Mouse (Mus musculus) lung, adult 2 months (tissue): ENCODE data around the gene Cmss1. TPM values are rescaled to one million over a fixed set of nuclear protein-coding genes. Genes with fewer than 3 reads are reported as not detected.

Experiments
- DNase-seq: peaks from one replicate; pipeline ENCODE4 v3.0.0; 2022
- H3K4me1 ChIP-seq: fragments of 200-500 bp; 2 replicates; pipeline ENCODE4 v1.6.1; 2011; ENCODE audit warnings: low read length; ENCODE audit not compliant: control insufficient read depth, insufficient read depth
- H3K4me3 ChIP-seq: fragments of 200-500 bp; replicated peaks from 2 replicates; pipeline ENCODE3; 2011; ENCODE audit warnings: low read depth, mild to moderate bottlenecking, control low read depth, low read length; ENCODE audit errors: extremely low read depth
- CTCF ChIP-seq: fragments of 200-500 bp; IDR thresholded peaks from 2 replicates; pipeline ENCODE4 v1.5.1; 2011; ENCODE audit warnings: mild to moderate bottlenecking, low read length, control low read depth; ENCODE audit not compliant: insufficient read depth
- POLR2A ChIP-seq: fragments of 200-500 bp; IDR thresholded peaks from 2 replicates; pipeline ENCODE4 v1.6.1; 2011; ENCODE audit warnings: low read depth, mild to moderate bottlenecking, control low read depth, low read length, borderline replicate concordance; ENCODE audit errors: extremely low read depth
- WGBS: fragments of 180-500 bp; shearing (Covaris S2); methylation state at CpG from one replicate; pipeline ENCODE4 v1.1.7; 2018; 5-methylcytosine and 5-hydroxymethylcytosine counted together
- polyA plus RNA-seq: library from polyadenylated mRNA; depleted of rRNA; stranded (reverse); fragments of >200 nt; gene quantifications from 2 replicates; pipeline ENCODE4 v1.2.3, GENCODE M21; 2012

Gene Cmss1
- polyA plus RNA-seq, 1 experiment, result 8.0 TPM

- DNase-seq, result no peak
- H3K4me1 ChIP-seq, result peaks cover 12% of the 10 kb centered on the region
- TF ChIP-seq CTCF (no peak), POLR2A (no peak)
- WGBS, result 13% methylated on average over 3 of the region's 3 CpGs
- H3K4me3 ChIP-seq, result no peak overlapping the region
These were observed 21.5 kb downstream of the Cmss1 start for GRCm38 (mm10) chr16:57585201-57585600.

- peaks cover 14% of the 10 kb centered on the region for H3K4me1 ChIP-seq
- no peak overlapping the region for H3K4me3 ChIP-seq
- WGBS, result 12% methylated on average over 2 of the region's 2 CpGs
- TF ChIP-seq CTCF (no peak), POLR2A (no peak)
- no peak for DNase-seq
These were observed 24.7 kb downstream of the Cmss1 start for GRCm38 (mm10) chr16:57582008-57582407.

GRCm38 (mm10) chr16:57580041-57580440 lies 26.6 kb downstream of the Cmss1 start:
- WGBS, result 45% methylated on average over 7 of the region's 7 CpGs
- TF ChIP-seq POLR2A (no peak), CTCF (no peak)
- Histone ChIP-seq H3K4me1 (peaks cover 14% of the 10 kb centered on the region), H3K4me3 (no peak overlapping the region)
- no peak for DNase-seq

GRCm38 (mm10) chr16:57577519-57577918 lies 29.1 kb downstream of the Cmss1 start:
- WGBS, result 85% methylated on average over 1 of the region's 1 CpGs
- DNase-seq, result no peak
- H3K4me3 ChIP-seq, result no peak overlapping the region
- TF ChIP-seq CTCF (no peak), POLR2A (no peak)
- peaks cover 13% of the 10 kb centered on the region for H3K4me1 ChIP-seq

GRCm38 (mm10) chr16:57575764-57576388 lies 30.8 kb downstream of the Cmss1 start:
- H3K4me3 ChIP-seq, result no peak overlapping the region
- DNase-seq, result no peak
- TF ChIP-seq CTCF, result no peak
- TF ChIP-seq POLR2A, result no peak
- H3K4me1 ChIP-seq, result peaks cover 11% of the 10 kb centered on the region
- WGBS, result 83% methylated on average over 1 of the region's 1 CpGs

- H3K4me3 ChIP-seq, result no peak overlapping the region
- H3K4me1 ChIP-seq, result peaks cover 13% of the 10 kb centered on the region
- DNase-seq, result no peak
- 39% methylated on average over 1 of the region's 1 CpGs for WGBS
- TF ChIP-seq CTCF (no peak), POLR2A (no peak)
These were observed 32.8 kb downstream of the Cmss1 start for GRCm38 (mm10) chr16:57573831-57574230.

- DNase-seq, result no peak
- no peak overlapping the region for H3K4me3 ChIP-seq
- peaks cover 20% of the 10 kb centered on the region for H3K4me1 ChIP-seq
- 50% methylated on average over 5 of the region's 5 CpGs for WGBS
- TF ChIP-seq POLR2A (no peak), CTCF (no peak)
These were observed 35.8 kb downstream of the Cmss1 start for GRCm38 (mm10) chr16:57570789-57571311.

GRCm38 (mm10) chr16:57568648-57569404 lies 37.8 kb downstream of the Cmss1 start:
- TF ChIP-seq CTCF, result no peak
- no peak for TF ChIP-seq POLR2A
- H3K4me1 ChIP-seq, result peaks cover 22% of the 10 kb centered on the region
- DNase-seq, result no peak
- 55% methylated on average over 7 of the region's 7 CpGs for WGBS
- H3K4me3 ChIP-seq, result no peak overlapping the region

- no peak for DNase-seq
- WGBS, result 45% methylated on average over 3 of the region's 3 CpGs
- Histone ChIP-seq H3K4me3 (no peak overlapping the region), H3K4me1 (peaks cover 23% of the 10 kb centered on the region)
- TF ChIP-seq POLR2A, result no peak
- TF ChIP-seq CTCF, result no peak
These were observed 40.4 kb downstream of the Cmss1 start for GRCm38 (mm10) chr16:57566215-57566614.
